Mouse (Mus musculus) macrophage (primary cell): Measurements from ENCODE around the gene Bsg. TPM values are rescaled to one million over a fixed set of nuclear protein-coding genes. Genes with fewer than 3 reads are reported as not detected.

ENCODE experiments used
- H3K27ac ChIP-seq: fragments of 350-480 bp; formaldehyde crosslinking; 2 replicates; pipeline ENCODE4 v1.9.0; 2021
- H3K36me3 ChIP-seq: fragments of 350-480 bp; formaldehyde crosslinking; 2 replicates; pipeline ENCODE4 v1.9.0; 2021; ENCODE audit errors: inconsistent target
- H3K4me3 ChIP-seq: fragments of 350-480 bp; formaldehyde crosslinking; 2 replicates; pipeline ENCODE4 v1.9.0; 2021; ENCODE audit errors: inconsistent target
- H3K79me2 ChIP-seq: fragments of 350-480 bp; formaldehyde crosslinking; 2 replicates; pipeline ENCODE4 v1.9.0; 2021; ENCODE audit errors: inconsistent target
- WGBS: methylation state at CpG from one replicate; pipeline ENCODE4 v1.1.7; 2026; ENCODE audit warnings: inconsistent platforms; ENCODE audit not compliant: missing documents; 5-methylcytosine and 5-hydroxymethylcytosine counted together
- polyA plus RNA-seq: library from polyadenylated mRNA; stranded (reverse); fragments of 250-400 nt; gene quantifications from 3 replicates; pipeline ENCODE4 v1.2.4, GENCODE M21; 2018; ENCODE audit warnings: inconsistent platforms

Bsg gene
- polyA plus RNA-seq, 1 experiment from 2014 or later, result 456 TPM

DNA sequence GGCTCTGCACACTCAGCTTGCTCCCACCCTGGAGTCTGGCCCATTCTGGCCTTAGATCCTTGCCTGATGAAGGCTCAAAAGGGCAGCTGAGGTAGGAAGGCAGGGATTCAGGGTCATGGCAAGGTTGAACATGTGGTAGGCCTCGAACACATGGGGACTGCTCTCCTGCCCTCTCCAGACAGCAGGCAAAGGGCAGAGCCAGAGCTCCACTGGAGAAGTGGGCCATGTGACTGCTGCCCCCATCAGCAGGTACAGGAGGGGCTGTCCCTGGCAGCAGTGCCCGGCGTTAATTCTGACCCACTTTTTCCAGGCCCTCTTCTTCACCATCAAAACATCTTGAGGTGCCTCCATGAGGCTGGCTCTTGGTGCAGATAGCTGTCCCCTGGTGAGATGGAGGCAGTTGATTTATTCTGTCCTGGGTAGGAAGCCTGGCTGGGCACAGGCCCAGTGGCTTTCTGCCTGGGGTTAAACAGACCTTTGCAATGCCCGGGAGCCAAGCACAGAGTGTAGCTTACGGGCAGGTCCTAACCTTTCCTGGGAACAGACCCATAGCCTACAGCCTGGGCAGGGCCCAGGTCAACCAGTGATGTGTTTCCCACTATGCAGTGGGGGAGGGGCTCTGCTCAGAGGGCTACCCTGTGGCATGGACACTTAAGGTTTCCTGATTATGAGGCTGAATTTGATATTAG, 2.3 kb downstream of the Bsg start:
- Histone ChIP-seq H3K27ac (no peak overlapping the region), H3K79me2 (peaks cover 52% of the 10 kb centered on the region), H3K4me3 (no peak overlapping the region), H3K36me3 (peaks cover 26% of the 10 kb centered on the region; the same call in 1 of the 2 replicates)
- WGBS, result 93% methylated on average over 5 of the region's 5 CpGs

DNA sequence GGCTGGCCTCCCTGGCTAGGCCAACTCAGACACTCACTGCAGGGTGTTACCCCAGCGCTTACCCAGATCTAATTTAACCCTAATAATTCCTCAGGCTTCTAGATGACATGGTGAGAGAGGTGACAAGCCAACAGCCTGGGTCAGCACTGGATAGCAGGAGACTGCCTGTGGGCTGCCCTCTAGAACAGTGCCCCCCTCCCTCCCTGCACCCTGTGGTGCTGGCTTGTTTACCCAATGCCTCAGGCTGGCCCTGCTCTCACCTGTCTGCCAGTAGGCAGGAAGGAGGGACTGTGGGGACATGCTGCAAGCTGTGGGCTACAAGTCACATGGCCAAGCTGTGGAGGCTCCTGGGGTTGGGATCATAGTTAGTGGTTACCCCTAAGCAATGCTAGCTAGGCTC, 2.9 kb downstream of the Bsg start:
- WGBS, result 100% methylated on average over 1 of the region's 1 CpGs
- Histone ChIP-seq H3K27ac (no peak overlapping the region), H3K4me3 (no peak overlapping the region), H3K36me3 (peaks cover 31% of the 10 kb centered on the region; the same call in 1 of the 2 replicates), H3K79me2 (peaks cover 52% of the 10 kb centered on the region)

DNA sequence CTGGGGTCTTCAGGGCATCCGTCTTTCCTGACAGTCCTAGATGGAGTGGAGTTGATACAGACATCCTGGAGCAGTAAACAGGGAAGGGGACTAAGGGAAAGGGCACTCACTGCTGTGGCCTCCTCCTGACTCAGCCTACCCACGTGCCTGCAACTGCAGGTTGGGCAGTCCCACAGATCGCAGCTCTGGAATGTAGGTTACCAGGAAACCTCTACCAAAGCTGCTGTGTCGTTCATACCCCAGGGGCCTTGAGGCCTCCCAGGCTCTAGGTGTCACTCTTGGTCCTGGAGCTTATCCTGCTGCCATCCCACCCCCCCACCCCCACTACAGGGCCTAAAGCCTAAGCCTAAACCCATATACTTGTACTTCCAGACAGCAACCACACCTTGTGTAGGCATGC, 3.5 kb downstream of the Bsg start:
- no peak overlapping the region for H3K27ac ChIP-seq
- H3K79me2 ChIP-seq, result peaks cover 52% of the 10 kb centered on the region
- WGBS, result 83% methylated on average over 4 of the region's 4 CpGs
- H3K4me3 ChIP-seq, result no peak overlapping the region
- H3K36me3 ChIP-seq, result peaks cover 31% of the 10 kb centered on the region; the same call in 1 of the 2 replicates

DNA sequence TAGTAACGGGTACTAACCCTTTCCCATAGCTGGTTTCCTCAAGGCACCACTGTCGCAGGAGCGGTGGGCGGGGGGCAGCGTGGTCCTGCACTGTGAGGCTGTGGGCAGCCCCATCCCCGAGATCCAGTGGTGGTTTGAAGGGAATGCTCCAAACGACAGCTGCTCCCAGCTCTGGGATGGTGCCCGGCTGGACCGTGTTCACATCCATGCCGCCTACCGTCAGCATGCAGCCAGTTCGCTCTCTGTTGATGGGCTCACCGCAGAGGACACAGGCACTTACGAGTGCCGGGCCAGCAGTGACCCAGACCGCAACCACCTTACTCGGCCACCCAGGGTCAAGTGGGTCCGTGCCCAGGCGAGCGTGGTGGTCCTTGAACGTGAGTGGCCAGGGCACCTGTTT, 4.4 kb downstream of the Bsg start:
- 94% methylated on average over 19 of the region's 21 CpGs for WGBS

DNA sequence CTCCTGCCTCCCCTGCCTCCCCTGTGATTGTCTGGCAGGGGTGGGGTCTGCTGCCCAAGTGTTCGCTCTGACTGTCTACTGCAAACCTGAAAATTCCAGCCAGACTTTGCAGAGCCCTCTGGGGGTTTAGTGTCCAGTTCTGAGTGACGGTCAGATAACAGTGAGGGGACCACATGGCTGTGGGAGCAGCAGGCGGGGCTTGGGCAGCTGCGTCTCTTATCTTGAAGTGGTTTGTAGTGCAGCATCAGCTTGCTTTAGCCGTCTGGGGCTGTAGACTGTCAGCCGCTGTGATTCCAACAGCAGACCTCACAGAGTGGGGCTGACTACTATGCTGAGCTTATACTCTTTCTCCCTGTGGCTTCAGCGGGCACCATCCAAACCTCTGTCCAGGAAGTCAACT, 5.0 kb downstream of the Bsg start:
- Histone ChIP-seq H3K79me2 (peaks cover 52% of the 10 kb centered on the region), H3K27ac (no peak overlapping the region), H3K36me3 (peaks cover 31% of the 10 kb centered on the region; the same call in 1 of the 2 replicates), H3K4me3 (no peak overlapping the region)
- WGBS, result 94% methylated on average over 7 of the region's 7 CpGs

More for the DNA sequence above, 4.4 kb downstream of the Bsg start:
- Histone ChIP-seq H3K4me3 (no peak overlapping the region), H3K36me3 (peaks cover 31% of the 10 kb centered on the region; the same call in 1 of the 2 replicates), H3K27ac (no peak overlapping the region), H3K79me2 (peaks cover 52% of the 10 kb centered on the region)

DNA sequence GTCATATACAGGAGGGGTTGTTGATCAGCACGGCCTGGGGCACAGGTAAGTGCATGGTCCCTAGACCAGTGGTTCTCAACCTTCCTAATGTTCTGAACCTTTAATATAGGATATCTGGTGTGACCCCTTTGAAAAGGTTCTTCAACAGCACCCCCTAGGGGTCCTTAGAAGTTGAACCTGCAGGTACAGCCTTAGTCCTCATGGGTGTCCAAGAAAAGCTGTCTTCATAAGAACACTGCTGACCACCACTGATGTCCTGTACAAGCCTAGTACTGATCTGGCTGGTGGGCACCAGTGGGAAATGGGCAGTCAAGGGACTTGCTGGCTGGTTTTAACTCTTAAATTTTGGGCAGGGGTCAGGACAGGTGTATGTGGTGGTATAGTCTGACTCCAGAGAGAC, 7.7 kb downstream of the Bsg start:
- Histone ChIP-seq H3K36me3 (peaks cover 31% of the 10 kb centered on the region; the same call in 1 of the 2 replicates), H3K4me3 (no peak overlapping the region), H3K27ac (no peak overlapping the region), H3K79me2 (peaks cover 26% of the 10 kb centered on the region)
- WGBS, result 100% methylated on average over 1 of the region's 1 CpGs

DNA sequence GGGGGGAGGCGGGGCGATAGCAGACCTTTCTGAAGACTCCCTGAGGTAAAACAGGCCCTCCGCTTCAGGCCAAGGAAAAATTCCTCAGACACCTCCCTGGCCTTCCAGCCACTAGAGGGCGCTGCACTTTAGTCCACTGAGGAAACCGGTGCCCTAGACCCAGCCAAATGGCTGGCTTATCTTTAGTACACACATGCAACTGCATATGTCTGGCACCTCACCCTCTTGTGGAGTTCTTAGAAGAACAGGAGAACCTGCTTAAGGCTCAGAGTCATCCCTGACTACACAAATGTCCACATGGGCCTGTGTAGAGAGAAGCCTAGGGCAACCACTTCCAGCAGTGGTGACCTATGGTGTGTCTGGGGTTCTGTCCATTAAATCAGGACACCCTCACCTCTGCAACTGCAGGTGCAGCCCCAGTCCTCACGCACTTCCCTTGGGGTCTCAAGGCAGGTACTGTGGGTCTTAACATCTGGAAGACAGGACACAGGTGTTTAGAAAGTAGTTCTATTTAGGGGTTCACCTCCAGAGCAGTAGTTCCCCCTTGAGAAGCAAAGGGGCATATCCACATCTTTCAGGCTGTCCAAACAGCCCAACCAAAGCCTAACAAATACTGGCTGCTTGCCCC, 8.3 kb downstream of the Bsg start:
- no peak overlapping the region for H3K27ac ChIP-seq

DNA sequence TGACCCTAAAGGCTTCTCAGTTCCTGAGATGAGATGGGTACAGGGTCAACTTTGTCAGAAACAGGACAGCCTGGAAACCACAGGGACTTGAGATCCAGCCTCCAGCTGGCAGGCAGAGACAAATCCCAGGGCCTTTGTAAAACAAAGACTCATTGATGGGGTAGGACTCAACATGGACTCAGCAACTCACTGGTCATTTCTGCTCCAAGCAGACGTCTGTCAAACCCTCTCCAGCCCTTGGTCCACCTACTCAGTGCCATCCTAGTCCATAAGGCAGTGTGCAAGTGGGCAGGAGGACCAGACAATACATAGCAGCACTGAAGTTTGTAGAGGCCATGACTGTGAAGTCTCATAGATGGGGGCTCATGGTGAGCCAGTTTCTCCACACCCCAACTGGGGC, 8.9 kb downstream of the Bsg start:
- H3K79me2 ChIP-seq, result peaks cover 15% of the 10 kb centered on the region
- no peak overlapping the region for H3K27ac ChIP-seq
- 45% methylated on average over 1 of the region's 1 CpGs for WGBS
- H3K36me3 ChIP-seq, result peaks cover 31% of the 10 kb centered on the region; the same call in 1 of the 2 replicates
- no peak overlapping the region for H3K4me3 ChIP-seq

More for the DNA sequence above, 8.3 kb downstream of the Bsg start:
- no peak overlapping the region for H3K4me3 ChIP-seq
- peaks cover 31% of the 10 kb centered on the region; the same call in 1 of the 2 replicates for H3K36me3 ChIP-seq
- WGBS, result 32% methylated on average over 4 of the region's 6 CpGs
- H3K79me2 ChIP-seq, result peaks cover 20% of the 10 kb centered on the region

DNA sequence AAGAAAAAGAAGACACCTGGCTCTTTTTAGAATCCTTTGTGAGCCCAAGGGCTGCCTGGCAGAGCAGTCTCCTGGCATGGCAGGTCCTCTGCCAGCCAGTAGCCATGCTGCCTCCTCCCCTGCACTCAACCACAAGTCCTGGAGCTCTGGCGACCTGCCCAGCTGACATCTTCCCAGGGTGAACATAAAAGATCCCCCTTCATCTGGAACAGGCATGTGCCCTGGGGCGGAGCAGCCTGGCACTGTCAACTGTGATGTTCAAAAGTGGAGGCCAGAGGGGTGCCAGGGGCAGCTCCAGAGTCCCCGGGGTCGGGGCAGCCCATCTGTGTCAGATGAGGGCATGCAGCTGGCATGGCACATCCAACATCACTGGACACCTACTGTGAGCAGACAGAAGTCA, 10.7 kb downstream of the Bsg start:
- no peak overlapping the region for H3K27ac ChIP-seq
- H3K79me2 ChIP-seq, result no peaks in the 10 kb centered on the region
- H3K4me3 ChIP-seq, result no peak overlapping the region
- 74% methylated on average over 4 of the region's 4 CpGs for WGBS
- H3K36me3 ChIP-seq, result peaks cover 20% of the 10 kb centered on the region; the same call in 1 of the 2 replicates

DNA sequence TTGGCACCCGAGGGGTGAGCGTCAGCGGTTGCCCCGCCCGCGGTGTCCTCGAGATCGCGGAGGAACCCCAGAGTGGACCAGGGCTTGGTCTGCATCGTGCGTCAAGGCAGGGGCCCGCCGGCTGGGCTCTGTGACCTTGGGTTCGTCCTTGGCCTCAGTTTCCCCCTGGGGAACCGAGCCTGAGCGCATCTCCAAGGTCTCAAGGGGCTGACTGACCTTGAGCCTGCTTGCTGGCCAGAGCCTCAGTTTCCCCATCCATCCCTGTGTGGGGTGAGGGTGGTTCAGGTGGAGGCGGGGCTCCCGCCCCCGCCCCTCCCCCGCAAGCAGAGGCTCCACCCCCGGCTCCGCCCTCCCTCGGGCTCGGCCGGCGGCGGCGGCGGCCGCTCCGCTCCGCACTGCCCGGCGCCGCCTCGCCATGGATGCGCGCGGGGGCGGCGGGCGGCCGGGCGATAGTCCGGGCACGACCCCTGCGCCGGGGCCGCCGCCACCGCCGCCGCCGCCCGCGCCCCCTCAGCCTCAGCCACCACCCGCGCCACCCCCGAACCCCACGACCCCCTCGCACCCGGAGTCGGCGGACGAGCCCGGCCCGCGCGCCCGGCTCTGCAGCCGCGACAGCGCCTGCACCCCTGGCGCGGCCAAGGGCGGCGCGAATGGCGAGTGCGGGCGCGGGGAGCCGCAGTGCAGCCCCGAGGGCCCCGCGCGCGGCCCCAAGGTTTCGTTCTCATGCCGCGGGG, 12.1 kb downstream of the Bsg start, which contains the start of gene Hcn2:
Gene Hcn2, plus strand, starts transcription at position 381 of the 734 bp plus-strand sequence.
- Histone ChIP-seq H3K36me3 (0 out of 2 replicates have a peak, but pooled peaks cover 6% of the 10 kb centered on the region), H3K79me2 (no peaks in the 10 kb centered on the region), H3K4me3 (no peak within 1 kb of the TSS), H3K27ac (no peak within 1 kb of the TSS)
- WGBS, result 2% methylated on average over 77 of the region's 91 CpGs

DNA sequence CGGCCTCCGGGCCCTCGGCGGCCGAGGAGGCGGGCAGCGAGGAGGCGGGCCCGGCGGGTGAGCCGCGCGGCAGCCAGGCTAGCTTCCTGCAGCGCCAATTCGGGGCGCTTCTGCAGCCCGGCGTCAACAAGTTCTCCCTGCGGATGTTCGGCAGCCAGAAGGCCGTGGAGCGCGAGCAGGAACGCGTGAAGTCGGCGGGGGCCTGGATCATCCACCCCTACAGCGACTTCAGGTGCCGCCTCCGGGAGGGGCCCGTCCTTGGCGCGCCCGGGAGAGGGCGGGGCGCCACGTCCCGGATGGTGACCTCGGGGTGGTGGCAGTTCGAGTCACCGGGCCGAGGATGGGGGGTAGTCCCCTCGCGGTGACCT, 12.7 kb downstream of the Bsg start:
- Histone ChIP-seq H3K79me2 (no peaks in the 10 kb centered on the region), H3K27ac (no peak overlapping the region), H3K4me3 (no peak overlapping the region), H3K36me3 (0 out of 2 replicates have a peak, but pooled peaks cover under 1% of the 10 kb centered on the region)
- WGBS, result 0% methylated on average over 42 of the region's 44 CpGs

DNA sequence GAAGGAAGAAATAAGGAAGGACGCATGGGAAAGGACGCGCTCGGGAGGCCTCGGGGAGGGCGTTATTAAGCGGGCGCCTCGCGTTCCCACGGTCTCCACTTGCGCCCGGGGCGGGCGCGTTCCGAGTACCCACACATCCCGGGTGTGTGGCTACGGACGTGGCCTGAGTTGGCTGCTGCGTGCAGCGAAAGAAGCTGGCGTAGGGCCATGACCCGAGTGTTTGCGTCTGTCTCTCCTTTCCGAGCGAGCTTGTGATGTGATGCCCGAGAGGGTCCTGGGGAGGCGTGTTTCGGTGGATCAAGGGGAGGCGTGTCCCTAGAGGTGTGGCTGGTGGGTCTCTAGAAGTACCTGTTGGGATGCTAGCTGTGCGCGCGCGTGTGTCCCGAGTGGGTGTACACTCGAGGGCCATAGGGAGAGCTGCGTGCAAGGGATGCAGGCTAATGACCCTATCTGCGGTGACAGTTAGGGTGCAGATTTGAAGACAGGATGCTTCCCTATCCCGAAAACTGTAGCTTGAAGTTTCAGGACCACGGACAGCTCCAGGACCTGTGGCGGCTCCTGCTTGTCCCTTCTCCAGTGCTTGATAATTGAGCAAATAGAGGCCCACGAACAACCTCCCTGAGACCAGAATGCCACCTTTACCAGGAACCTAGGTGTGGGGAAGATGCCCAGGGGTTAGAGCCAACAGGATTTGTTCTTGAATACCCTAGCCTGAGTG, 13.5 kb downstream of the Bsg start:
- 6% methylated on average over 29 of the region's 43 CpGs for WGBS
- Histone ChIP-seq H3K27ac (no peak overlapping the region), H3K36me3 (no peaks in the 10 kb centered on the region), H3K79me2 (no peaks in the 10 kb centered on the region), H3K4me3 (no peak overlapping the region)

DNA sequence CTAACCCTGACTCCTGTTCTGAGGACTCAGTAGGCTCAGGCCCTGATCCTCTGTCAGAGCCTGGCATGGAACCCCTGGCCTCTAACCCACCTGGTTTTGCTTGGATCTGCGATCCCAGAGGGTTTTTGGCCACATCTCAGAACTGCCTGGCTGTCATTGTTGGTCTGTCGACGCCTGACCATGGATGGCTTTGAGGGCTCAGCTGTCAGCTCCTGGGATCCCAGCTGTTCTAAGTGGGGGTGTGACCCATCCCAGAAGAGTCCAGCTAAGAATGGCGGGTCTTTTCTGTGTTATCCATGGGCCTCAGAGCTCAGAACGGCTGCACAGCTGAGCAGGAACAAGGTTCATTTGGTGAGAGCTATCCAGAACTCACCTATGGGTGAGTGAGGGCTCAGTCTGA, 16.8 kb downstream of the Bsg start:
- no peaks in the 10 kb centered on the region for H3K79me2 ChIP-seq
- no peaks in the 10 kb centered on the region for H3K36me3 ChIP-seq
- H3K4me3 ChIP-seq, result no peak overlapping the region
- no peak overlapping the region for H3K27ac ChIP-seq
- 73% methylated on average over 5 of the region's 5 CpGs for WGBS

DNA sequence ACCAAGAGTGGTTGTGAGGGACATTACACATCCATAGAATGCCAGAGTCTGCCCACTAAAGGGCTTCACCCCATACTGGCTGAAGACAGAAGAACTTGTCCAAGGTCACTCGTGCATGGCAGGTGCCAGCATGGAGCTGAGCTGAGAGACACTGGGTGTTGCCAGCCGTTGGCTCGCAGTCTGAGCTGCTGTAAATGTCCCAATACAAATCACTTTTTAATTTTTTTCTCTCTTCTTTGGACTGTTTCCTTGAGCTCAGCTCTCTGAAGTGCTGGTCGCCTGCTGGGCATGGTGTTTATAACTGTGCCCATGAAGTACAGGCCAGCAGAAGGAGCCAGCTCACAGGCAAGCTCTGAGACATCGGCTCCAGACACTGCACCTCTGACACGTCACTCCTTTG, 18.8 kb downstream of the Bsg start:
- no peak overlapping the region for H3K4me3 ChIP-seq
- no peaks in the 10 kb centered on the region for H3K36me3 ChIP-seq
- H3K79me2 ChIP-seq, result no peaks in the 10 kb centered on the region
- 74% methylated on average over 6 of the region's 6 CpGs for WGBS
- no peak overlapping the region for H3K27ac ChIP-seq
